Mouse (Mus musculus) cerebellum, adult 8-10 months (tissue): ENCODE data around the gene Rcan3.

Source experiments
- DNase-seq: peaks from one replicate; pipeline ENCODE4 v3.0.0; 2022

Rcan3 gene

GRCm38 (mm10) chr4:135411633-135412032, 22.0 kb downstream of the Rcan3 start:
- DNase-seq: no peak

- no peak for DNase-seq
Observed at GRCm38 (mm10) chr4:135406180-135406579, 27.5 kb downstream of the Rcan3 start.

GRCm38 (mm10) chr4:135404916-135405315, 28.7 kb downstream of the Rcan3 start:
- no peak for DNase-seq

- no peak for DNase-seq
Observed at GRCm38 (mm10) chr4:135404048-135404447, 29.6 kb downstream of the Rcan3 start.

- no peak for DNase-seq
Observed at GRCm38 (mm10) chr4:135401881-135402280, 31.8 kb downstream of the Rcan3 start.

GRCm38 (mm10) chr4:135397991-135398390, 35.7 kb downstream of the Rcan3 start, which contains the start of gene Ncmap:
TSS of gene Ncmap (minus strand) at chr4:135398227.
- no peak for DNase-seq

- no peak for DNase-seq
Observed at GRCm38 (mm10) chr4:135397551-135397950, 36.1 kb downstream of the Rcan3 start.

- DNase-seq: no peak
Observed at GRCm38 (mm10) chr4:135396303-135396702, 37.4 kb downstream of the Rcan3 start.

GRCm38 (mm10) chr4:135395375-135395774, 38.3 kb downstream of the Rcan3 start:
- DNase-seq: no peak

- no peak for DNase-seq
Observed at GRCm38 (mm10) chr4:135394666-135395065, 39.0 kb downstream of the Rcan3 start.

GRCm38 (mm10) chr4:135393381-135393780, 40.3 kb downstream of the Rcan3 start:
- DNase-seq: no peak

GRCm38 (mm10) chr4:135392801-135393200, 40.9 kb downstream of the Rcan3 start:
- no peak for DNase-seq

GRCm38 (mm10) chr4:135391014-135391413, 42.6 kb downstream of the Rcan3 start:
- no peak for DNase-seq

GRCm38 (mm10) chr4:135385614-135386013, 48.0 kb downstream of the Rcan3 start:
- no peak for DNase-seq

GRCm38 (mm10) chr4:135382316-135382715, 51.3 kb downstream of the Rcan3 start:
- DNase-seq: peak; percentile 73

- DNase-seq: no peak
Observed at GRCm38 (mm10) chr4:135381355-135381754, 52.3 kb downstream of the Rcan3 start.

GRCm38 (mm10) chr4:135377241-135377640, 56.4 kb downstream of the Rcan3 start:
- DNase-seq: no peak

- DNase-seq: no peak
Observed at GRCm38 (mm10) chr4:135375444-135375843, 58.2 kb downstream of the Rcan3 start.

- no peak for DNase-seq
Observed at GRCm38 (mm10) chr4:135373299-135373698, 60.4 kb downstream of the Rcan3 start.

GRCm38 (mm10) chr4:135370372-135370771, 63.3 kb downstream of the Rcan3 start:
- no peak for DNase-seq

- DNase-seq: no peak
Observed at GRCm38 (mm10) chr4:135362828-135363227, 70.8 kb downstream of the Rcan3 start.
